Mouse (Mus musculus) liver, postnatal 0 days (tissue): ENCODE results near the gene Catsperg2.
"Not testable (repeated sequence)": the region's sequence is repeated elsewhere in the genome, so short reads cannot be mapped to it uniquely, and the experiment has no call there.

ENCODE experiments used
- CTCF ChIP-seq: sonication (generic); IDR thresholded peaks from 2 replicates; pipeline ENCODE4 v1.5.1; 2016; ENCODE audit warnings: antibody characterized with exemption, low read depth
- EP300 ChIP-seq: IDR thresholded peaks from 2 replicates; pipeline ENCODE4 v1.6.1; 2016; ENCODE audit warnings: antibody characterized with exemption, low read depth, mild to moderate bottlenecking

- not testable (repeated sequence) for TF ChIP-seq CTCF, EP300
Observed at GRCm38 (mm10) chr7:29725461-29726142, 1.2 kb downstream of the Catsperg2 start.
